Mouse (Mus musculus) forebrain, postnatal 0 days (tissue): ENCODE results near the gene Ankrd44. TPM values are rescaled to one million over a fixed set of nuclear protein-coding genes. Genes with fewer than 3 reads are reported as not detected.
A peak's percentile ranks its signal among the peaks of the same experiment; 100 is the strongest.

Source experiments
- ATAC-seq: fragments of 200-750 bp; cut with Nextera tagmentation; 2 replicates; pipeline ENCODE4 v1.8.0; 2017; ENCODE audit warnings: mild to moderate bottlenecking, moderate library complexity
- DNase-seq: peaks from one replicate; pipeline ENCODE4 v3.0.0-alpha.2; 2015
- H3K27ac ChIP-seq: fragments of 300-500 bp; sonication (generic); 2 replicates; pipeline ENCODE4 v1.5.1; 2014; ENCODE audit warnings: low read depth, mild to moderate bottlenecking, antibody characterized with exemption, low read length, moderate library complexity, mixed read lengths
- H3K27me3 ChIP-seq: fragments of 300-500 bp; sonication (generic); 2 replicates; pipeline ENCODE4 v1.6.1; 2014; ENCODE audit warnings: mild to moderate bottlenecking, low read length, mixed read lengths; ENCODE audit not compliant: insufficient read depth
- H3K36me3 ChIP-seq: fragments of 300-500 bp; sonication (generic); 2 replicates; pipeline ENCODE4 v1.6.1; 2014; ENCODE audit warnings: mild to moderate bottlenecking, moderate library complexity; ENCODE audit not compliant: insufficient read depth
- H3K4me1 ChIP-seq: fragments of 300-500 bp; sonication (generic); 2 replicates; pipeline ENCODE4 v1.6.1; 2014; ENCODE audit warnings: antibody characterized with exemption; ENCODE audit not compliant: insufficient read depth
- H3K4me2 ChIP-seq: fragments of 300-500 bp; sonication (generic); 2 replicates; pipeline ENCODE4 v1.6.1; 2014; ENCODE audit warnings: low read depth, mild to moderate bottlenecking, moderate library complexity
- H3K4me3 ChIP-seq: fragments of 300-500 bp; sonication (generic); 2 replicates; pipeline ENCODE4 v1.5.1; 2014; ENCODE audit warnings: low read depth, low read length, mixed read lengths
- H3K9ac ChIP-seq: fragments of 300-500 bp; sonication (generic); 2 replicates; pipeline ENCODE4 v1.6.1; 2014; ENCODE audit warnings: mild to moderate bottlenecking
- H3K9me3 ChIP-seq: fragments of 300-500 bp; sonication (generic); 2 replicates; pipeline ENCODE4 v1.6.1; 2016; ENCODE audit warnings: low read length
- CTCF ChIP-seq: sonication (generic); IDR thresholded peaks from 2 replicates; pipeline ENCODE4 v1.5.1; 2016; ENCODE audit warnings: antibody characterized with exemption, control low read depth, low read depth
- WGBS: fragments of 180-500 bp; shearing (Covaris S2); extraction: QIAGEN DNeasy Blood & Tissue Kit; methylation state at CpG from one replicate; pipeline ENCODE4 v1.1.7; 2014; 5-methylcytosine and 5-hydroxymethylcytosine counted together
- polyA plus RNA-seq: library from polyadenylated mRNA; unstranded; fragments of >200 nt; fragmentation: Nextera tagmentation; extraction: Ambion mirVana; gene quantifications from 2 replicates; pipeline ENCODE4 v1.2.1, GENCODE M21; 2015
- total RNA-seq: library from RNA; depleted of rRNA; stranded (reverse); fragments of >200 nt; gene quantifications from 2 replicates; pipeline ENCODE4 v1.2.3, GENCODE M21; 2014

The Ankrd44 gene
- total and polyA plus RNA-seq, 2 experiments from 2014 or later: 12.8 to 88.1 TPM

DNA sequence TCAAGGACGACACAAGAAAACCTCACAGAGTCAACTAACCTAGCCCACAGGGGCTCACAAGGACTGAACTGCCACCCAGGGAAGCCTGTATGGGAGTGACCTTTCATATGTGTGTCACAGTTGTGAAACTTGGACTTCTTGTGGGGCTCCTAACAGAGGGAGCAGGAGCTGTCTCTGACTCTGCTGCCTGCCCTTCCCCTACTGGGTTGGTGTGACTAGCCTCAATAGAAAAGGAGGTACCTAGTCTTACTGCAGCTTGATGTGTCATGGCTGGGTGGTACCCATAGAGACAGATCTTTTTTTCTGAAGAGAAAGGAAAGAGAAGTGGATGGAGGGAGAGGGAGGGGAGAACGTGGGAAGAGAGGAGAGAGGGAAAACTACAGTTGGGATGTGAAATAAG is 22.0 kb downstream of the Ankrd44 start:
- no peak overlapping the region for H3K4me2 ChIP-seq
- DNase-seq (no peak), ATAC-seq (no peak)
- peaks cover 21% of the 10 kb centered on the region for H3K4me1 ChIP-seq
- no peaks in the 10 kb centered on the region for H3K9me3 ChIP-seq
- WGBS: 89% methylated on average over 2 of the region's 2 CpGs
- no peaks in the 10 kb centered on the region for H3K36me3 ChIP-seq
- TF ChIP-seq CTCF: no peak
- no peaks in the 10 kb centered on the region for H3K27me3 ChIP-seq
- no peak overlapping the region for H3K27ac ChIP-seq
- no peak overlapping the region for H3K4me3 ChIP-seq
- no peak overlapping the region for H3K9ac ChIP-seq

DNA sequence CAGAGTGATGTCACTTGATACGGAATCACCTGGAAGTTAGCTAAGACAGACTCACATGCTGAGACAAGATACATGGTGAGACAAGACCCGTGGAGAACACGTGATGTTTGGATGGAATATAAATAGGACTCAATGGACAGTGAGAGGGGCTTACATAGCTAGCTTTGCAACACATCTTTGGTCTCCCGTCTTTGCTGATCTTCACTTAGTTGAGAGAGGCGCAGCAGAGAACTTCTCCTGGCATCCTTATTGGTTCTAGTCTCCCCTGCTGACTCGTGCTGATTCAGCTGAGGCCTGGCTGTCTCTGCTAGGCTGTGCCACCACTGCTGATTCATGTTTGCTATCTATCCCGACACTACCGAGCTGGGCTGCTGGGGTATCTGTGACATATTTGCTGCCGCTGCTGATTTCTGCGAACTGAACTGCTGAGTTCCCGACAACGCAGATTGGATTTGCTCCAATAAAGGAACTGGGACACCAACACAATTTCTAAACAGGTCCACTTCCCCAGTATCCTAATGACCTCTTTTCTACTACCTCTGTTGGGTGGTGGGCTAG is 23.4 kb downstream of the Ankrd44 start:
- no peak overlapping the region for H3K4me2 ChIP-seq
- no peaks in the 10 kb centered on the region for H3K27me3 ChIP-seq
- H3K9me3 ChIP-seq: no peaks in the 10 kb centered on the region
- WGBS: 92% methylated on average over 12 of the region's 12 CpGs
- peaks cover 34% of the 10 kb centered on the region for H3K4me1 ChIP-seq
- no peak overlapping the region for H3K27ac ChIP-seq
- no peaks in the 10 kb centered on the region for H3K36me3 ChIP-seq
- ATAC-seq (no peak), DNase-seq (no peak)
- no peak overlapping the region for H3K9ac ChIP-seq
- no peak overlapping the region for H3K4me3 ChIP-seq
- TF ChIP-seq CTCF: no peak

DNA sequence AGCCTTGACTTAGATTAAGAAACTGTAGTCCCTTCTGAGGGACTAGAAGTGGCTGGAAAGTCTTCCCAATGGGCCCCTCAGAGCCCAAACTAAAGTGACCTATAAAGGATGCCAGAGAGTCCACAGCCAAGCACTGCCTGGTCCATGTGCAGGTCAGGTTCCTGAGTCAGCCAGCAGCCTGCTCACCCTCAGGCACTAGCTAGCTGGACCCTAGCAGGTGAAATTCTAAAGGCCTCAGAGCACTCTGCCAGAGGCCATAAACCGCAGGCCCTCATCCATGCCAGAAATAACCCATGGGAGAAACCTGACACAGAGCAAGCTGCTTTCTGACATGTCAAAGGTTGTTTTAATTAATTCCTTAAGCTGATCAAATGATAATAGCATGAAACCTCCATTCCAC is 25.1 kb downstream of the Ankrd44 start:
- no peaks in the 10 kb centered on the region for H3K9me3 ChIP-seq
- H3K4me2 ChIP-seq: no peak overlapping the region
- H3K27ac ChIP-seq: no peak overlapping the region
- no peak overlapping the region for H3K4me3 ChIP-seq
- DNase-seq: no peak
- peaks cover 41% of the 10 kb centered on the region for H3K4me1 ChIP-seq
- no peaks in the 10 kb centered on the region for H3K27me3 ChIP-seq
- no peaks in the 10 kb centered on the region for H3K36me3 ChIP-seq
- no peak overlapping the region for H3K9ac ChIP-seq
- no peak for TF ChIP-seq CTCF
- no peak for ATAC-seq
- 77% methylated on average over 1 of the region's 1 CpGs for WGBS

DNA sequence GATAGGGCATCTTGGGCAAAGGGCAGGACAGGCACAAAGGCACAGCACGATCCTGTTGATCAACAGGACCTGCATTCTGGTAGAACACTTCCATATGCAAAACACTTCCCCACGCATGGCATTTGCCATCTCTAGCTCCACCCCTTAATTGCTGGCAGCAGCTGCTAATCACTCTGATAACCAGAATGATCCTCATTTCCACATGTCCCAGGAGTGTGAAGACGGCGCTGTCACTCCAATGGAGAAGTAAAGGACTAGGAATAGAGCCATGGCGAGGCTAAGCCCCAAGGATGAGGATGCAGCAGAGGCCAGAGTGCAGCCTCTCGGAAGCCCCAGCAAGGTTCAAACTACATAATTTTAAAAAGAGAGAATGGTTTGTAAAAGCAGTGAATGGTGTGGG is 26.9 kb downstream of the Ankrd44 start:
- peak; percentile 60 for ATAC-seq
- no peaks in the 10 kb centered on the region for H3K27me3 ChIP-seq
- DNase-seq: no peak
- 37% methylated on average over 6 of the region's 6 CpGs for WGBS
- peaks cover 39% of the 10 kb centered on the region for H3K4me1 ChIP-seq
- no peaks in the 10 kb centered on the region for H3K9me3 ChIP-seq
- TF ChIP-seq CTCF: no peak
- no peaks in the 10 kb centered on the region for H3K36me3 ChIP-seq
- no peak overlapping the region for H3K4me3 ChIP-seq
- H3K4me2 ChIP-seq: peak overlapping the region; percentile 31; the same call in 1 of the 2 replicates
- H3K9ac ChIP-seq: 0 out of 2 replicates have a peak overlapping the region, but pooled peaks have one; percentile 29
- peak overlapping the region; percentile 85 for H3K27ac ChIP-seq

DNA sequence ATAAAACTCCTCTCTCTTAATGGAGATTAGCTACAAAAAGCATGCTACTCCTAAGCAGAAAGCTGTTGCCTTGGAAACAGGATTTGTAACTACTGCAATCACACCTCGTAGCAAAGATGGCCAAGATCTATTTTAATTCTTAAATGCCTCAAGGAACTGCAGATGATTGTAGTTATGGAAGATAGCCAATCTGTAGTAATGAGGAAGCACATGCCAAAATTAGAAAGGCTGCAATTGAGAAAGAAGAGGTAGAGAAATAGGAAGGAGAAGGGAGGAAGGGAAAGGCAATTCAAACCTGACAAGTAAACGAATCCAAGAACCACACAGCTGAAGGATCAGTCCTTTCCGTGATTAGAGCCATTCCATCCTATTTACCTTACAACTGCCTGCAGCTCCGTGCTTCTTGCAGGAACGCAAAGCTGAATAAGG is 27.5 kb downstream of the Ankrd44 start:
- H3K4me2 ChIP-seq: peak overlapping the region; percentile 31; the same call in 1 of the 2 replicates
- ATAC-seq: peak; percentile 90
- peak overlapping the region; percentile 29; the same call in 1 of the 2 replicates for H3K9ac ChIP-seq

DNA sequence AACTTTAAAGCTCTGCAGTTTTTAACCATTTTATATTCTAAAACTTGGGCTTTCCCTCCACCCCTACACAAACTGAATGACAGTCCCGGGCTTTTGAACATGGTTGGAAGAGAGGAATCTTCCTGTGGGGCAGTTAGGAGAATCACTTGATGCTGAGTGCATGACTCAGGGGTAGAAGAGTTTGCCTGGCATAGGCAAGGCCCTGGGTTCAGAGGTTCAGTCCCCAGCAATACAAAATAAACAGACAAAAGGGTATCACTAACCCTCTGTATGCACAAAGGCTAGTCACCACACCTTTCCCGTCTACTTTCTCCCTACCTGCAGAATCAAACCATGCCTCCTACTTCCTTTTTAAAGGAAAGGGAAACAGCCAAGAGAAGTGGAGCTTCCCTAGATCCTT is 28.5 kb downstream of the Ankrd44 start:
- Histone ChIP-seq H3K4me1 (peaks cover 39% of the 10 kb centered on the region), H3K27ac (peak overlapping the region; percentile 73), H3K4me2 (no peak overlapping the region), H3K27me3 (no peaks in the 10 kb centered on the region), H3K9ac (no peak overlapping the region), H3K9me3 (no peaks in the 10 kb centered on the region), H3K4me3 (no peak overlapping the region), H3K36me3 (no peaks in the 10 kb centered on the region)
- DNase-seq: no peak
- no peak for TF ChIP-seq CTCF
- no peak for ATAC-seq
- 83% methylated on average over 2 of the region's 2 CpGs for WGBS

More for the DNA sequence above, 27.5 kb downstream of the Ankrd44 start:
- H3K4me3 ChIP-seq: no peak overlapping the region
- H3K27ac ChIP-seq: peak overlapping the region; percentile 85
- H3K4me1 ChIP-seq: peaks cover 39% of the 10 kb centered on the region
- WGBS: 11% methylated on average over 5 of the region's 5 CpGs
- DNase-seq: peak; percentile 77
- H3K9me3 ChIP-seq: no peaks in the 10 kb centered on the region
- no peaks in the 10 kb centered on the region for H3K36me3 ChIP-seq
- TF ChIP-seq CTCF: no peak
- no peaks in the 10 kb centered on the region for H3K27me3 ChIP-seq

DNA sequence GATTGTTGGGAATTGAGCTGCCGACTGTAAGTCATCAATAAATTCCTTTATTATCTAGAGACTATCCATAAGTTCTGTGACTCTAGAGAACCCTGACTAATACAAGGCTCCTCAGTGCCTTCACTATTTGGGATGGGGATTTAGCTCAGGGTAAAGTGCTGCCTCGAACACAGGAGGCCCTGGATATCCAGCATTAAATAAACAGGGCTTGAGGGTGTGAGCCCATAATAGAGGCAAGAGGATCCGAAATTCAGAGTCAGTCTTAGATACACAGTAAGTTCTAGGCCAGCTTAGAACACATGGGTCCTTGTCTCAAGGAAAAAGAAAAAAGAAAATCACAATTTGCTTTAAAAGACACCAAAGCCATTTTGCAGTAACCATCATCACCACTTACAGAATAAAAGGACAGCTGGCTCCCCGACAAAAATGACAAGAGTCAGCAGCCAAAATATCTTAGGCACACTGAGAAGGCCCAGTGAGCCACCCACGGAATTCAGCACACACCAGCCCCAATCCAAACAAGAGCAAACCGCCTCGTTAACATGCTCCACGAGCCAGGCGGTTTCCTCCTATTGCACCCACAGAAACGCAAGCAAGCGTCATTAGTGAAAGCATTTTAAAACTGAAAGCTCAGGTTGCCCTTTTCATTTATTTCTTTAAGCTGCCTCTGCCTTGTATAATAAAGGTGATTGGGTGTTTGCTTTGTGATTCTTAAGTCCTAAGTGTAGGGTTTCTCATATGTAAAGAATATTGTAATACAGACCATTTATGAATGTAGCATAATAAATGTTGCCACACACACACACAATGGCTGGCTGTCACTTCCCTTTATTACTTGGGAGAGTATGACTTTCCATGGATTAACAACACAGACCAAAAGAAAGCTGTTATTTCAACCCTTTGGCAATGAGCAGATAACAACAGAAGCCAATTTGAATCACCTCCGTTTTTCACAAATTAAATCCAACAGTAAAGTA is 29.8 kb downstream of the Ankrd44 start:
- no peaks in the 10 kb centered on the region for H3K27me3 ChIP-seq
- H3K4me3 ChIP-seq: no peak overlapping the region
- no peak overlapping the region for H3K9ac ChIP-seq
- H3K4me1 ChIP-seq: peaks cover 39% of the 10 kb centered on the region
- ATAC-seq: peak; percentile 32; the same call in 1 of the 2 replicates
- 27% methylated on average over 11 of the region's 12 CpGs for WGBS
- peak; percentile 56 for DNase-seq
- peak overlapping the region; percentile 74 for H3K27ac ChIP-seq
- no peaks in the 10 kb centered on the region for H3K36me3 ChIP-seq
- H3K4me2 ChIP-seq: no peak overlapping the region
- no peaks in the 10 kb centered on the region for H3K9me3 ChIP-seq
- no peak for TF ChIP-seq CTCF
